Mouse (Mus musculus) cerebellum, adult 11 months (tissue): ENCODE measurements around the gene Akr1c20.

Source experiments
- DNase-seq: peaks from one replicate; pipeline ENCODE4 v3.0.0; 2022

Gene Akr1c20

GRCm38 (mm10) chr13:4523201-4523838, at the start of gene Akr1c20:
Gene Akr1c20, minus strand, starts transcription at chr13:4523345.
- no peak for DNase-seq

DNA sequence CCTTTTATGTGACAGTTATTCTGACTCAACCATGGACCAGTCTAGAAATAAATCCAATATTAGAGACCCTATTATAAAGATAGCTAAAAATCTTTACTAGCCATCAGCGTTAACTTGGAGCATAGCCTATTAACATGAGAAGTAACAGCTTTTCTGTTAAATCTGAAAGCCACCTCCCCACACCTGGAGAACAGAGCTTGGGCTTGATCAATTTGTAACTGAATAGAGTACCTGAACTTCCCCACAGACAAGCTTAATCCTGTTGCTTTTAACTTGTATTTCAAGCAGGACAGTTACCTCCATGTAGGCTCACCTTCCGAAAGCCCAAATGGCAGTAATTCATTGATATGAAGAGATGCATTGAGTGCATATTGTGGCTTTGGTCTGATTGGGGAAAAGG, 42.9 kb upstream of the Akr1c20 start:
- no peak for DNase-seq

- DNase-seq, result no peak
Measured at GRCm38 (mm10) chr13:4560500-4560899, 37.4 kb upstream of the Akr1c20 start.

DNA sequence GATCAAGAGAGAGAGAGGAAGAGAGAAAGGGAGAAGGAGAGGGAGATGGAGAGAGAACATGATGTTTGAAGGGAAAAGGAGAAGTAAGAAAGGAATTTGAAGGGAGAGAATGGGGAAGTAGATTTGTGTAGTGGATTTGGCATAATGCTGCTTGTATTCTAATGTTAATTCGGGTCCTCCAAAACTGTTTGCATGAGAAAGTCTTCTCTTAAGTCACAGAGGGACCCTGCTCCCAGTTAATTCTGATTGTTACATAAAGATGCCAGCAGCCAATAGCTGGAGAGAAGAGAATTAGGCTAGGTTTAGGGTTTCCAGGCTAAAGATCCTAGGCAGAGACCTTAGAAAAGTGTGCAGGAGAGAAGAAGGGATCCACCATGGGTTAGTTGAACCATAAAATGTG, 36.0 kb upstream of the Akr1c20 start:
- no peak for DNase-seq

GRCm38 (mm10) chr13:4514811-4515210, 8.3 kb downstream of the Akr1c20 start:
- no peak for DNase-seq

GRCm38 (mm10) chr13:4467896-4468295, 55.2 kb downstream of the Akr1c20 start:
- DNase-seq, result no peak

DNA sequence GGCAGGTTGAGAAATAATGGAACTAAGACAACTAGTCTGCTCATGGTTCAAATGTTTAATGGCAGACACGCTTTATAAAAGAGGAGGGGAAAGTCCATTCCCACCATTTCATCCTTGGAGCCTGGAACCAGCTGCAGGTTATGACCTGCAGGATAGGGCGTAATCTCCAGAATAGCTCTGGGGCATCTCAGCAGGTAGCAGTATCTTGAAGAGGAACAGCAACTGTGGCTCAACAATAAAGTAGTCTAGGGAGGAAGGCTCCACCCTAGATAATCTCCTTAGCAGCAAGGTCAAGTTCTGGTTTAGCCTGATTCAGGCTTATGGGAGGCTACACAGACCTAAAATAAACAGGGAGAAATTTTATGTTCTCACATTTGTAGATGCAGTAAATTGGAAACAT, 57.5 kb downstream of the Akr1c20 start:
- DNase-seq, result no peak
